Mouse (Mus musculus): Measurements from ENCODE around the gene Zfyve28. TPM values are rescaled to one million over a fixed set of nuclear protein-coding genes. Genes with fewer than 3 reads are reported as not detected.
A peak's percentile ranks its signal among the peaks of the same experiment; 100 is the strongest.

The Zfyve28 gene
- polyA plus RNA-seq, 1 experiment from 2014 or later, result 0.16 TPM

DNA sequence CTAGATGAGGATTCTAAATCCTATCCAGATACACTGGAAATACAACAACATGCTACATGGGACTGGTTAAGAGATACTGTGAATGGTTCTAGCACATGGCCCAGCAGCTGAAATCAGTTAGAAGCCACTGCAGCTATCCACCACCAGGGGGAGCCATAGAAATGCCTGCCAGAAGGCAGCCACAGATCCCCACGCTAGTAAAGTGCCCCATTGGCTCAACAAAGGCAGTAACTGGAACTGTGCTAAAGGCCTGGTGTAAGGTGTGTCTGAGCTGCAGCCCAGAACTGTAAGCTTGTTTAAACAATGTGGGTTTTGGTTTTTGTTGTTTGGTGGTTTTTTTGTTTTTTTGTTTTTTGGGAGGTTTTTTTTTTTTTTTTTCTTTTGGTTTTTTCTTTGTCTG is 78.0 kb downstream of the Zfyve28 start:
- H3K27me3 ChIP-seq (replicated peaks; ENCODE audit: insufficient read depth, low read length), result no peaks in the 10 kb centered on the region
- DNase-seq (ENCODE audit: low spot score) (peak; percentile 92), ATAC-seq (peak; percentile 83)
- no peak overlapping the region for H3K9ac ChIP-seq (replicated peaks; ENCODE audit: low read depth)
- no peak overlapping the region for H3K4me2 ChIP-seq (replicated peaks; ENCODE audit: low read depth, low read length)
- H3K9me3 ChIP-seq (ENCODE audit: low read length), result no peaks in the 10 kb centered on the region
- no peaks in the 10 kb centered on the region for H3K36me3 ChIP-seq (ENCODE audit: insufficient read depth, low read length)
- no peak overlapping the region for H3K4me3 ChIP-seq (ENCODE audit: low read depth, low read length)
- no peaks in the 10 kb centered on the region for H3K4me1 ChIP-seq (ENCODE audit: insufficient read depth, low read depth, low read length)
- WGBS, result 0% methylated on average over 1 of the region's 1 CpGs
- TF ChIP-seq EP300 (IDR thresholded peaks at IDR 0.05) (no peak), CTCF (IDR thresholded peaks at IDR 0.05) (peak; percentile 99)
- no peak overlapping the region for H3K27ac ChIP-seq (ENCODE audit: low read length)

DNA sequence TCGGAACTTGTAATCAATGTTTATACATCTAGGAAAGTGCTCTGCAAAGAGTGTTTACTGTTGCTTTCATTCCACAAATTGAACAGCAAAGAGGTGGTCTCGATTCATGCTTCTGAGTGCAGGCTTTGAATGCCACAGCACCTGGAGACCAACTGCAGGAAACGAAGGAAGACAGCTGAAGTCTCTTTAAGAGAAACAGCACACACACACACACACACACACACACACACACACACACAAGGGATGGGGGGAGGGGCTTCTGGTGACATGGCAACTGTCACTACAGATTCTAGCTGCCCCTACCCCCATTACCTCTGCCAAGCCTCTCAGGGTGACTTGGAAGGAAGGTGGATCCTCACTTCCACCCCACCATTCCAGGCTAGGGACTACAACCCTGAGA is 80.7 kb downstream of the Zfyve28 start:
- DNase-seq (ENCODE audit: low spot score), result no peak
- H3K9me3 ChIP-seq (ENCODE audit: low read length), result no peaks in the 10 kb centered on the region
- H3K27ac ChIP-seq (ENCODE audit: low read length), result no peak overlapping the region
- TF ChIP-seq CTCF (IDR thresholded peaks at IDR 0.05), result no peak
- TF ChIP-seq EP300 (IDR thresholded peaks at IDR 0.05), result no peak
- H3K4me1 ChIP-seq (ENCODE audit: insufficient read depth, low read depth, low read length), result no peaks in the 10 kb centered on the region
- H3K36me3 ChIP-seq (ENCODE audit: insufficient read depth, low read length), result no peaks in the 10 kb centered on the region
- no peak overlapping the region for H3K4me3 ChIP-seq (ENCODE audit: low read depth, low read length)
- no peak overlapping the region for H3K9ac ChIP-seq (replicated peaks; ENCODE audit: low read depth)
- H3K4me2 ChIP-seq (replicated peaks; ENCODE audit: low read depth, low read length), result no peak overlapping the region
- H3K27me3 ChIP-seq (replicated peaks; ENCODE audit: insufficient read depth, low read length), result no peaks in the 10 kb centered on the region
- whole genome bisulfite sequencing, result 26% methylated on average over 3 of the region's 3 CpGs
- no peak for ATAC-seq

DNA sequence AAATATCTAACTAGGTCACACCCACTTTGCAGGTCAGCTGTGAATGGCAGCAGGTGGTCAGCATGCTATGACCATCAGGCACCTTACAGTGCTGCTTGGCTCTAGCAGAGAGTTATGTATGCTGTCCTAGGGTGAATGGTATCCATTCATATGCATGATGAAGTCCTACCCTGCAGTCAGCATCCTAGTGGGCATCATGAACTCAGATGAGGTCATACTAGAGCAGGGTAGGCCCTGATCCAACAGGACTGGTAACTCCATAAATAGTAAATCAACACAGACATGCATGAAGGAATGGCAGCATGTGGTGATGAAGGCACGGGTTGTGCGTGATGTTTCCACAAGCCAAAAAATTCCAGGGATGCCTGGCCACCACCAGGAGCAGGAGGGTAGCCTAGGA is 82.5 kb downstream of the Zfyve28 start:
- ATAC-seq (no peak), DNase-seq (ENCODE audit: low spot score) (no peak)
- H3K36me3 ChIP-seq (ENCODE audit: insufficient read depth, low read length), result no peaks in the 10 kb centered on the region
- 51% methylated on average over 2 of the region's 2 CpGs for WGBS
- H3K4me3 ChIP-seq (ENCODE audit: low read depth, low read length), result no peak overlapping the region
- no peaks in the 10 kb centered on the region for H3K27me3 ChIP-seq (replicated peaks; ENCODE audit: insufficient read depth, low read length)
- no peak overlapping the region for H3K27ac ChIP-seq (ENCODE audit: low read length)
- H3K9ac ChIP-seq (replicated peaks; ENCODE audit: low read depth), result no peak overlapping the region
- H3K4me2 ChIP-seq (replicated peaks; ENCODE audit: low read depth, low read length), result no peak overlapping the region
- TF ChIP-seq EP300 (IDR thresholded peaks at IDR 0.05) (no peak), CTCF (IDR thresholded peaks at IDR 0.05) (no peak)
- H3K4me1 ChIP-seq (ENCODE audit: insufficient read depth, low read depth, low read length), result no peaks in the 10 kb centered on the region
- no peaks in the 10 kb centered on the region for H3K9me3 ChIP-seq (ENCODE audit: low read length)

DNA sequence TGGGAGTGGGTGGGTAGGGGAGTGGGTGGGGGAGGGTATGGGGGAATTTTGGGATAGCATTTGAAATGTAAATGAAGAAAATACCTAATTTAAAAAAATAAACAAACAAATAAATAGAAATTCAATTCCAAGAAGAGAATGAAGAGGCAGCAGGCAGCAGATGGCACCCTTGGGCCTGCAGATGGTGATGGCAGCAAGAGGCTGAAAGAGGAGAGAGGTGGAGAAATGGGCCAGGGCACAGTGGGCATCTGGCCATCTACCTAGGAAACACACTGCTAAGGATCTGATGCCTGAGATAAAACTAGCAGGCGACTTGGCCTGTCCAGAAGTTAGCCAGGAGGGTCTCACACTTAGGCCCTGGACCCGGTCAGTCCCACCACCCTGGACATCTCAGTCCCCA is 83.3 kb downstream of the Zfyve28 start:
- Histone ChIP-seq H3K4me2 (replicated peaks; ENCODE audit: low read depth, low read length) (no peak overlapping the region), H3K4me3 (ENCODE audit: low read depth, low read length) (no peak overlapping the region), H3K9ac (replicated peaks; ENCODE audit: low read depth) (no peak overlapping the region), H3K4me1 (ENCODE audit: insufficient read depth, low read depth, low read length) (no peaks in the 10 kb centered on the region), H3K27ac (ENCODE audit: low read length) (no peak overlapping the region), H3K9me3 (ENCODE audit: low read length) (no peaks in the 10 kb centered on the region), H3K27me3 (replicated peaks; ENCODE audit: insufficient read depth, low read length) (no peaks in the 10 kb centered on the region), H3K36me3 (ENCODE audit: insufficient read depth, low read length) (no peaks in the 10 kb centered on the region)
- WGBS, result 79% methylated on average over 2 of the region's 2 CpGs
- TF ChIP-seq CTCF (IDR thresholded peaks at IDR 0.05) (no peak), EP300 (IDR thresholded peaks at IDR 0.05) (no peak)
- ATAC-seq (no peak), DNase-seq (ENCODE audit: low spot score) (no peak)

DNA sequence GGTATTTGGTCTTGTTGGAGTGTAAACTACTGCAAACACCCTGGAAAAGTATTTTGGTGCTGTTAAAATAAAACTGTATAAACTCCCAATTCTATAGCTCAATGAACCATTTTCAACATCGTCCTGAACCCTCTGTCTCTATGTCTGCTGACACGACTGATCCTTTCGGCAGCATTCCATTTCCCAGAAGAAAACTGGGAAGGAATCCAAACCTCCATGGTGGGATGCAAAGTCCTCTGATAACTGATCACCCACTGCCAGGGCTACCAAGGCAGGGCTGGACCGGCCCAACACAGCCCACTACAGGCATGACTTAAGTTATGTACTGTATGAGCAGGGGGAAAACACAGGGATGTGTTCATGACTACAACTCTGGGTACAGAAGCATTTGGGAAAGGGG is 86.2 kb downstream of the Zfyve28 start:
- DNase-seq (ENCODE audit: low spot score) (no peak), ATAC-seq (no peak)
- Histone ChIP-seq H3K27me3 (replicated peaks; ENCODE audit: insufficient read depth, low read length) (no peaks in the 10 kb centered on the region), H3K27ac (ENCODE audit: low read length) (no peak overlapping the region), H3K9ac (replicated peaks; ENCODE audit: low read depth) (no peak overlapping the region), H3K36me3 (ENCODE audit: insufficient read depth, low read length) (no peaks in the 10 kb centered on the region), H3K4me2 (replicated peaks; ENCODE audit: low read depth, low read length) (no peak overlapping the region), H3K9me3 (ENCODE audit: low read length) (no peaks in the 10 kb centered on the region), H3K4me3 (ENCODE audit: low read depth, low read length) (no peak overlapping the region), H3K4me1 (ENCODE audit: insufficient read depth, low read depth, low read length) (no peaks in the 10 kb centered on the region)
- TF ChIP-seq CTCF (IDR thresholded peaks at IDR 0.05) (no peak), EP300 (IDR thresholded peaks at IDR 0.05) (no peak)
- 56% methylated on average over 4 of the region's 4 CpGs for WGBS

DNA sequence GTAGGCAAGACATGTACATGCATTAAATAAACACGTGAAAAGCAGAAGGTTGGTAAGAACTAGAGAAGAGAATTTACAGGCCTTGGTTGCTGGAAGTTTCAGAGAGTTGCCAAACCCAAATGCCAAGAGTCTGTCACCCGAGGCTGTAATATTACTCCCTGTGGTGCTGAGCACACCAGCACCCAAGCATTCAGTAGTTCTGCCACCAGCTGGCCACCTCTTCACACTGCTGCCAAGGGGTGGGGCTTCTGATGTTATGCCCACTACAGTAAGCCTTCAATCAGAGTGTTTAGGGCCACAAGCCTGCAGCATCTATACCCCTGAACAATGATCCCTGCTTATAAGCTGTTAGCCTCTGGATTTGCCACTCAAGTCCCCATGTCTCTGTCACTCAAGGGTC is 86.9 kb downstream of the Zfyve28 start:
- TF ChIP-seq EP300 (IDR thresholded peaks at IDR 0.05) (no peak), CTCF (IDR thresholded peaks at IDR 0.05) (peak; percentile 46)
- peak; percentile 36 for DNase-seq (ENCODE audit: low spot score)
- Histone ChIP-seq H3K4me1 (ENCODE audit: insufficient read depth, low read depth, low read length) (no peaks in the 10 kb centered on the region), H3K4me2 (replicated peaks; ENCODE audit: low read depth, low read length) (no peak overlapping the region), H3K27me3 (replicated peaks; ENCODE audit: insufficient read depth, low read length) (no peaks in the 10 kb centered on the region), H3K4me3 (ENCODE audit: low read depth, low read length) (no peak overlapping the region), H3K9me3 (ENCODE audit: low read length) (no peaks in the 10 kb centered on the region), H3K36me3 (ENCODE audit: insufficient read depth, low read length) (no peaks in the 10 kb centered on the region), H3K9ac (replicated peaks; ENCODE audit: low read depth) (no peak overlapping the region), H3K27ac (ENCODE audit: low read length) (no peak overlapping the region)
- peak; percentile 55 for ATAC-seq
- WGBS, result 36% methylated on average over 2 of the region's 2 CpGs

DNA sequence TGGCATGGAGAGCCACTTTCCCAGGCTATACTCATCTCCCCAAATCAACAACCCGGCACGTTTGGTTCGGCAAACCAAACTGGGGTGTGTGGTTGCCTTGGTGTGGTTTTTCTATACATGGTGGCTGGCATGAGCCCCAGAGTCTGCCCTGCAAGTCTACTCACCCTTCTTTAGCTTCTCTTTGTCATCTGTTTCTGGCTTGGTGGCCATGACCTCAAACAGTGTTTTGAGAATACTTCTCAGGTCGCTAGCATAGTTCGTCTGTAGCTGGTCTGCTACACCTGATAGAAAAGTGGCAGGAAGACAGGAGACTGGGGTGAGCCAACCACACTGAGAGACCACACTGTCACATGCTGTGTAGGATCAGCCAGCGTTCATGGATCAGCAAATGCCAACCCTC is 89.6 kb downstream of the Zfyve28 start:
- no peak overlapping the region for H3K9ac ChIP-seq (replicated peaks; ENCODE audit: low read depth)
- no peak overlapping the region for H3K4me3 ChIP-seq (ENCODE audit: low read depth, low read length)
- no peaks in the 10 kb centered on the region for H3K4me1 ChIP-seq (ENCODE audit: insufficient read depth, low read depth, low read length)
- no peak overlapping the region for H3K4me2 ChIP-seq (replicated peaks; ENCODE audit: low read depth, low read length)
- H3K9me3 ChIP-seq (ENCODE audit: low read length), result no peaks in the 10 kb centered on the region
- ATAC-seq (no peak), DNase-seq (ENCODE audit: low spot score) (no peak)
- no peak overlapping the region for H3K27ac ChIP-seq (ENCODE audit: low read length)
- H3K36me3 ChIP-seq (ENCODE audit: insufficient read depth, low read length), result no peaks in the 10 kb centered on the region
- TF ChIP-seq CTCF (IDR thresholded peaks at IDR 0.05) (no peak), EP300 (IDR thresholded peaks at IDR 0.05) (no peak)
- no peaks in the 10 kb centered on the region for H3K27me3 ChIP-seq (replicated peaks; ENCODE audit: insufficient read depth, low read length)
- WGBS, result 78% methylated on average over 6 of the region's 6 CpGs

Measured in lung, postnatal 0 days (tissue).